Mouse (Mus musculus) liver, embryonic 14.5 days (tissue): ENCODE measurements around the gene Arnt2. TPM values are rescaled to one million over a fixed set of nuclear protein-coding genes. Genes with fewer than 3 reads are reported as not detected.

ENCODE experiments used
- ATAC-seq: fragments of 200-750 bp; cut with Nextera tagmentation; 2 replicates; pipeline ENCODE4 v1.8.0; 2017; ENCODE audit warnings: moderate number of reproducible peaks, mild to moderate bottlenecking, moderate library complexity; ENCODE audit not compliant: insufficient read depth
- DNase-seq, 3 experiments: peaks; one replicate each; pipeline ENCODE4 v3.0.0-alpha.2; 2012 to 2013; ENCODE audit warnings: low read depth in 3 of 3, low spot score in 3 of 3
- H3K27ac ChIP-seq: fragments of 300-500 bp; sonication (generic); 2 replicates; pipeline ENCODE4 v1.5.1; 2014; ENCODE audit warnings: moderate library complexity, mild to moderate bottlenecking, control low read depth, inconsistent platforms
- H3K27me3 ChIP-seq: fragments of 300-500 bp; sonication (generic); 2 replicates; pipeline ENCODE4 v1.6.1; 2014; ENCODE audit warnings: mild to moderate bottlenecking, low read length, moderate library complexity; ENCODE audit not compliant: control insufficient read depth, insufficient read depth
- H3K36me3 ChIP-seq: fragments of 300-500 bp; sonication (generic); replicated peaks from 2 replicates; pipeline ENCODE4 v1.6.1; 2014; ENCODE audit warnings: low read depth; ENCODE audit not compliant: control insufficient read depth, insufficient read depth
- H3K4me1 ChIP-seq, 2 experiments: fragments of 200-500 bp in 1 of 2; fragments of 300-500 bp in 1 of 2; sonication (generic) in 1 of 2; replicated peaks; 2 replicates each; pipeline ENCODE4 v1.6.1; 2012 to 2014; ENCODE audit warnings: antibody characterized with exemption in 1 of 2, inconsistent platforms in 1 of 2, low read length in 1 of 2; ENCODE audit not compliant: control insufficient read depth in 2 of 2, insufficient read depth in 2 of 2
- H3K4me2 ChIP-seq: fragments of 300-500 bp; sonication (generic); 2 replicates; pipeline ENCODE4 v1.6.1; 2014; ENCODE audit warnings: low read depth, mild to moderate bottlenecking, control low read depth, moderate library complexity
- H3K4me3 ChIP-seq, 2 experiments: fragments of 200-500 bp in 1 of 2; fragments of 300-500 bp in 1 of 2; sonication (generic) in 1 of 2; 2 replicates each; pipeline ENCODE4 v1.5.1; 2012 to 2014; ENCODE audit warnings: low read depth in 2 of 2, low read length in 2 of 2, mild to moderate bottlenecking in 2 of 2, control low read depth in 1 of 2, inconsistent platforms in 1 of 2, moderate library complexity in 1 of 2; ENCODE audit not compliant: insufficient read depth in 1 of 2
- H3K9ac ChIP-seq: fragments of 300-500 bp; sonication (generic); replicated peaks from 2 replicates; pipeline ENCODE4 v1.6.1; 2014; ENCODE audit warnings: mild to moderate bottlenecking, control low read depth, moderate library complexity
- H3K9me3 ChIP-seq: fragments of 300-500 bp; sonication (generic); 2 replicates; pipeline ENCODE4 v1.6.1; 2016; ENCODE audit warnings: low read length, mixed read lengths; ENCODE audit not compliant: control insufficient read depth
- CTCF ChIP-seq: IDR thresholded peaks from 2 replicates; pipeline ENCODE4 v1.5.1; 2016; ENCODE audit warnings: antibody characterized with exemption, low read depth, control low read depth
- EP300 ChIP-seq: IDR thresholded peaks from 2 replicates; pipeline ENCODE4 v1.6.1; 2016; ENCODE audit warnings: antibody characterized with exemption, low read depth
- WGBS: fragments of 180-500 bp; shearing (Covaris S2); extraction: QIAGEN DNeasy Blood & Tissue Kit; methylation state at CpG from one replicate; pipeline ENCODE4 v1.1.7; 2014; ENCODE audit not compliant: insufficient replicate concordance; 5-methylcytosine and 5-hydroxymethylcytosine counted together
- polyA plus RNA-seq, 2 experiments: library from polyadenylated mRNA; depleted of rRNA in 1 of 2; stranded (reverse) in 1 of 2; unstranded in 1 of 2; fragments of >200 nt; fragmentation: Nextera tagmentation in 1 of 2; extraction: Ambion mirVana in 1 of 2; gene quantifications; 2 replicates each; pipeline versions ENCODE4 v1.2.1 to v1.2.3; 2012 to 2014

Gene Arnt2
- polyA plus RNA-seq, 2 experiments: 0.16 to 0.39 TPM

DNA sequence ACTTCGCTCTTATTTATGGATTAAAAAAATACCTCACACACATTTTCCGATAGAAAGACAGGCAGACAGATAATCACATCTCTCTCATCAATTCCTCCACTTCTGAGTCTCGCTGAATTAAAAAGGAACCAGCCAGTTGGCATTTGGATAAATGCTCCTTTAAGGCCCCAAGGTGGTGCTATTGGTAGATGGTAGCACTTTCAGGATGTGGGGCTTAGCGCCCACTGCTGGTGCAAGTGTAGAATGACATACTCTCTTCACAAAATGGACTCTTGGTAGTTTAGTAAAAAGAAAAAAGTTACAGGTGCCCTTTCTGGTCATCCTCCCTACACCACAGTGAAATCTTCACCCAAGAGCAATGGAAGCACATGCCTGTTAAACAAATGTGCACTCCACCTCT is 37.1 kb upstream of the Arnt2 start:
- H3K27ac ChIP-seq: no peak overlapping the region
- no peak overlapping the region for H3K9ac ChIP-seq
- DNase-seq (peak; percentile 7 to 22 (median 17)), ATAC-seq (no peak)
- TF ChIP-seq EP300 (no peak), CTCF (peak; percentile 73)
- no peak overlapping the region for H3K4me3 ChIP-seq
- no peaks in the 10 kb centered on the region for H3K9me3 ChIP-seq
- no peak overlapping the region for H3K4me2 ChIP-seq
- H3K4me1 ChIP-seq: no peaks in the 10 kb centered on the region
- H3K36me3 ChIP-seq: no peaks in the 10 kb centered on the region
- H3K27me3 ChIP-seq: no peaks in the 10 kb centered on the region
- WGBS: 21% methylated on average over 4 of the region's 4 CpGs

DNA sequence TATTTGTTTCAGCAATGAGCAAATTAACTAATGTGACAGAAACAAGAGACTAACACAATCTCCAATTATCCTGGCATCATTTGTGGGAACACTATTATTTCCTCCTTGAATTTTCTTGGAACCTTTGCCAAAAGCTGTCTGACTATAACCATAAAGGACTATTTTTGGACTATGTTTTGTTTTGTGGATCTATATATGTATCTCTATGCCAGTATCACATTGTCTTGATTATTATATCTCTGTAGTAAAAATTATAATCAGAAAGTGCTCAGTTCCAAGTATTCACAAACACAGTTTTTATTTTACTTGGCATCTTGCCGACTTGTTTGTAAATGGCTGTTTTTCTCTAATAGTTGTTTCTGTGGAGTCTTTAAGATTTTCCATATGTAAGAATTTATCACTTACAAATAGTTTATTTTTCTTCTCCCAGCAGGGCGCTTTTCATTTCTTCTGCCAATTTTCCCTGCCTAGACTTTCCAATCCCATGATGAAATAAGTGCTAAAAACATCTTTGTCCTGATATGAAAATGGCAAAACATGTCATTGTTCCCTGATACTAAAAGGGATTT is 32.5 kb upstream of the Arnt2 start:
- TF ChIP-seq EP300 (no peak), CTCF (no peak)
- no peak overlapping the region for H3K4me3 ChIP-seq
- H3K36me3 ChIP-seq: no peaks in the 10 kb centered on the region
- no peak overlapping the region for H3K27ac ChIP-seq
- 60% methylated on average over 2 of the region's 2 CpGs for WGBS
- no peaks in the 10 kb centered on the region for H3K4me1 ChIP-seq
- no peak for DNase-seq
- no peaks in the 10 kb centered on the region for H3K27me3 ChIP-seq
- no peaks in the 10 kb centered on the region for H3K9me3 ChIP-seq
- no peak for ATAC-seq
- H3K9ac ChIP-seq: no peak overlapping the region
- no peak overlapping the region for H3K4me2 ChIP-seq

DNA sequence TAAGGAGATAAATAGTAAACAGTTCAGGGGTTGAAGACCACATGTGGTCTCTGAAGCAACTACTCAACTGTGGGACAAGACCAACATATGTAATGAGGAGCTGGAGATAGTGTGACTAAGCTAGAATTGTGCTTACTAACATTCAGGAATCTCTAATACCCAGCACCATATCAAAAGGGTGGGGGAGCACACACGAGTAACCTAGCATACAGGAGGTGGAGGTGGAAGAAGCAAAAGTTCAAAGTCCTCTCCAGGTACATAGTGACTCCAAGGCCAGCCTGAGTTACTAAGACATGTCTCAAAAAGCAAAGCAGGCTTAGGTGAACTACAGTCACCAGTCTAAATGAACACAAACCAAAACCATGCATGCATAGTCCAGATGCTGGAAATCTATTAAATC is 29.6 kb upstream of the Arnt2 start:
- TF ChIP-seq CTCF (no peak), EP300 (no peak)
- ATAC-seq: no peak

DNA sequence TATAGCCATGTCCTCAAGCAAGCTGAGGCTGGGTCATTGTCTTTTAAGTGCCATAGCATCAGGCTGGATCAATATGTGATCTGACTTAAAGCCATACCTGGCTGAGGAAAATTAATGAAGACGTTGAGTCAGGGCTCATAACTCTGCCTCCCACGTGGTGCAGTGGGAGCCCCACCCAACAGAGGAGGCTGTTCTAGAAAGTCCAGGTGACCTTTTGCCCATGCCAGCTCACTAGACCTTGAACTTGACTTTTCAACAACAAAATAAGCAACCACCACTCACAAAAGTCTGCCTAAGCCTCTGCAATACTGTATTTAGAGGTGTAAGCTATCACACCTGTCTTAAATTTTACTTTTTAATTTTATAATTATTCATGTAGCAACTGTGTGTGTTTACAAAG is 24.9 kb upstream of the Arnt2 start:
- H3K4me3 ChIP-seq: no peak overlapping the region
- WGBS: 29% methylated on average over 2 of the region's 2 CpGs
- ATAC-seq: no peak

More for the DNA sequence above, 29.6 kb upstream of the Arnt2 start:
- Histone ChIP-seq H3K9me3 (no peaks in the 10 kb centered on the region), H3K27ac (no peak overlapping the region), H3K4me1 (no peaks in the 10 kb centered on the region), H3K9ac (no peak overlapping the region), H3K4me2 (no peak overlapping the region), H3K4me3 (no peak overlapping the region), H3K27me3 (no peaks in the 10 kb centered on the region), H3K36me3 (no peaks in the 10 kb centered on the region)
- no peak for DNase-seq
- 29% methylated on average over 1 of the region's 1 CpGs for WGBS

DNA sequence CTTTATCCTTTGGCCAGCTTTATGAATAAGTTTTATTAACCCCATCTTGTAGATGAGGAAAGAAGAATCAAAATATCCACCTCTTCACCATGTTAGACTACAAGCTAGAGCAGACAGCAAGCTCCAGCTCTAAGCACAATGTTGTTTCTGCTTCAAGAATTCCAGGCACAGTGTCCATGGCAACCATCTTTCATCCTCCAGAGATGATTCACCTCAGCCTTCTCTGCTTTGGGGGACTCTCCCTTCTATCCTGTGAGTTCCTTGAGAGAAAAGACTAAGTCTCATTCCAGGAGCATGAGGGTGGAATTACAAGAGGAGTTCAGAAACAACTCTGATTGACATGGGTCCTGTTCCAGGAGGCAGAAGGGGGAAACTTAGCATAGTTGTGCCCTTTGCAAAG is 22.2 kb upstream of the Arnt2 start:
- H3K4me1 ChIP-seq: no peaks in the 10 kb centered on the region

More for the DNA sequence above, 24.9 kb upstream of the Arnt2 start:
- no peaks in the 10 kb centered on the region for H3K4me1 ChIP-seq
- no peaks in the 10 kb centered on the region for H3K36me3 ChIP-seq
- no peak overlapping the region for H3K9ac ChIP-seq
- DNase-seq: no peak
- H3K27me3 ChIP-seq: no peaks in the 10 kb centered on the region
- H3K27ac ChIP-seq: no peak overlapping the region
- no peak overlapping the region for H3K4me2 ChIP-seq
- no peaks in the 10 kb centered on the region for H3K9me3 ChIP-seq
- TF ChIP-seq CTCF (no peak), EP300 (no peak)

More for the DNA sequence above, 22.2 kb upstream of the Arnt2 start:
- ATAC-seq: no peak
- no peak overlapping the region for H3K9ac ChIP-seq
- no peaks in the 10 kb centered on the region for H3K9me3 ChIP-seq
- no peaks in the 10 kb centered on the region for H3K27me3 ChIP-seq
- no peak for TF ChIP-seq EP300
- H3K4me3 ChIP-seq: no peak overlapping the region
- DNase-seq: no peak
- H3K4me2 ChIP-seq: no peak overlapping the region
- no peaks in the 10 kb centered on the region for H3K36me3 ChIP-seq
- no peak overlapping the region for H3K27ac ChIP-seq
